Comparison of ENCODE assay signal across 10 mouse cellular contexts in the genomic region with DNA sequence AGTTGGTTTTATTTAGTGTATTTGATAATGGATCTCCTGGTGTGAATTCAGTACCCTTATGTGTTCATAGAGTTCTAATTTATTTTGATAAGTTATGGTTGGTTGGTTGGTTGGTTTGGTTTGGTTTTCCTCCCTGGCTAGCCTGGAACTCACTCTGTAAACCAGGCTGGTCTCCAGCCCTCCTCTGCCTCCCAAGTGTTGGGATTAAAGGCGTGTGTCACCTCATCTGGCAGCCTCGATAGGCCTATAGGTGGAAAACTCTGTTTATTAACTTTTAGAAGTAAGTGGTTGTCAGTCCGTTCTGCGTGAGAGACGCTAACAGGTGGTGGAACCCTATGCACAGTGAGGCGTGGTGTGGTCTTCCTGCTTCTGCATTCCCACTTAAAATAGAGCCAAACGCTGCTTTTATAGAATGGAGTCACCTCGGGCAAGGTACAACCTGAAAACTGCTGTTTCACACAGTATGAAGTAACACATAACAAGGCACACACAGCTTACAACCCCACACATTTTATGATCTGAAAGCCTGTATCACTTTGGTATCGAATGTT. TPM values are rescaled to one million over a fixed set of nuclear protein-coding genes. Genes with fewer than 3 reads are reported as not detected.
A peak's percentile ranks its signal among the peaks of the same experiment; 100 is the strongest.
DNase-seq lines count a peak whose midpoint lies in the region; ATAC-seq and TF ChIP-seq lines count a peak whose summit lies in the region.
"Had no signal": no experiment of that assay in that cellular context is flagged by ENCODE, and none has a peak within 500 bp of the region (broad histone marks: within the 10 kb centered on the region; RNA-seq: fewer than 3 reads in every experiment).

No protein-coding gene starts in this region.

- ATAC-seq in forebrain, postnatal 0 days = no peak
- ATAC-seq in forebrain, embryonic 14.5 days = no peak
- ATAC-seq in megakaryocyte, adult 5-6 weeks (ENCODE audit: poor library complexity, severe bottlenecking) = no peak

- peak overlapping the region; percentile 72 for H3K4me2 ChIP-seq in forebrain, postnatal 0 days (ENCODE audit: low read depth)
- no peak overlapping the region; the same call in 1 of the 2 replicates for H3K4me2 ChIP-seq in forebrain, embryonic 14.5 days (ENCODE audit: low read length)

- H3K36me3 ChIP-seq in forebrain, postnatal 0 days (ENCODE audit: insufficient read depth) = no peaks in the 10 kb centered on the region
- no peaks in the 10 kb centered on the region for H3K36me3 ChIP-seq in forebrain, embryonic 14.5 days (ENCODE audit: control insufficient read depth, insufficient read depth, low read length)
- peaks cover 3% of the 10 kb centered on the region for H3K36me3 ChIP-seq in megakaryocyte, embryonic 14.5 days (replicated peaks; ENCODE audit: low read length)
- H3K36me3 ChIP-seq in limb, embryonic 10.5 days = no peaks in the 10 kb centered on the region
- H3K36me3 ChIP-seq in small intestine, adult 2 months (ENCODE audit: control insufficient read depth, insufficient read depth, low read length) = no peaks in the 10 kb centered on the region

- no peak for TF ChIP-seq POLR2A in small intestine, adult 2 months (IDR thresholded peaks at IDR 0.05; ENCODE audit: low read depth, low read length)

- H3K4me3 ChIP-seq in forebrain, postnatal 0 days (ENCODE audit: low read depth, low read length) = no peak overlapping the region
- H3K4me3 ChIP-seq in forebrain, embryonic 14.5 days (ENCODE audit: low read depth, low read length) = no peak overlapping the region
- H3K4me3 ChIP-seq in megakaryocyte, embryonic 14.5 days (replicated peaks) = peak overlapping the region; percentile 34
- peak overlapping the region; percentile 97; the same call in 1 of the 2 replicates for H3K4me3 ChIP-seq in limb, embryonic 10.5 days
- no peak overlapping the region for H3K4me3 ChIP-seq in small intestine, adult 2 months (ENCODE audit: low read depth, low read length)

- DNase-seq in forebrain, postnatal 0 days = no peak
- DNase-seq in forebrain, embryonic 14.5 days (ENCODE audit: low spot score) = no peak
- DNase-seq in limb, embryonic 10.5 days (ENCODE audit: low spot score) = no peak
- no peak for DNase-seq in frontal cortex, adult 2 months (ENCODE audit: extremely low spot score in 1 of 2, low spot score in 1 of 2)
- DNase-seq in lung, postnatal 4 days = no peak
- DNase-seq: layer of hippocampus, adult 9-11 months had no signal

- H3K9me3 ChIP-seq in forebrain, postnatal 0 days (ENCODE audit: low read length) = no peaks in the 10 kb centered on the region
- no peaks in the 10 kb centered on the region for H3K9me3 ChIP-seq in forebrain, embryonic 14.5 days (replicated peaks; ENCODE audit: control insufficient read depth, low read length)
- no peaks in the 10 kb centered on the region for H3K9me3 ChIP-seq in megakaryocyte, embryonic 14.5 days
- H3K9me3 ChIP-seq in limb, embryonic 10.5 days (replicated peaks) = no peaks in the 10 kb centered on the region

- no peak overlapping the region for H3K9ac ChIP-seq in forebrain, postnatal 0 days
- no peak overlapping the region for H3K9ac ChIP-seq in forebrain, embryonic 14.5 days (ENCODE audit: low read length)

- no peak for TF ChIP-seq CTCF in forebrain, postnatal 0 days (IDR thresholded peaks at IDR 0.05; ENCODE audit: low read depth)
- no peak for TF ChIP-seq CTCF in small intestine, adult 2 months (IDR thresholded peaks at IDR 0.05; ENCODE audit: extremely low read depth, insufficient read length, insufficient replicate concordance, low read depth, low read length)

- 93% methylated on average over 9 of the region's 9 CpGs for WGBS in forebrain, postnatal 0 days
- 94% methylated on average over 9 of the region's 9 CpGs for WGBS in forebrain, embryonic 14.5 days
- WGBS in limb, embryonic 10.5 days = 96% methylated on average over 9 of the region's 9 CpGs
- 59% methylated on average over 9 of the region's 9 CpGs for WGBS in small intestine, adult 2 months

- H3K4me1 ChIP-seq in forebrain, postnatal 0 days (ENCODE audit: insufficient read depth) = peaks cover 13% of the 10 kb centered on the region
- peaks cover 12% of the 10 kb centered on the region for H3K4me1 ChIP-seq in forebrain, embryonic 14.5 days (ENCODE audit: control insufficient read depth, insufficient read depth, low read length)
- H3K4me1 ChIP-seq in megakaryocyte, embryonic 14.5 days = peaks cover 61% of the 10 kb centered on the region
- H3K4me1 ChIP-seq in limb, embryonic 10.5 days = peaks cover 17% of the 10 kb centered on the region
- H3K4me1 ChIP-seq in small intestine, adult 2 months (ENCODE audit: control insufficient read depth, insufficient read depth, insufficient read length, low read length) = peaks cover 13% of the 10 kb centered on the region; the same call in 1 of the 2 replicates

- no peak overlapping the region for H3K27ac ChIP-seq in forebrain, postnatal 0 days (ENCODE audit: low read depth, low read length)
- H3K27ac ChIP-seq in forebrain, embryonic 14.5 days (ENCODE audit: low read depth, low read length) = no peak overlapping the region
- no peak overlapping the region for H3K27ac ChIP-seq in limb, embryonic 10.5 days
- peak overlapping the region; percentile 79 for H3K27ac ChIP-seq in small intestine, adult 2 months (ENCODE audit: insufficient read depth, low read depth, low read length)

- no peaks in the 10 kb centered on the region for H3K27me3 ChIP-seq in forebrain, postnatal 0 days (ENCODE audit: insufficient read depth, low read length)
- no peaks in the 10 kb centered on the region for H3K27me3 ChIP-seq in forebrain, embryonic 14.5 days (replicated peaks; ENCODE audit: control insufficient read depth, insufficient read depth, low read length)
- H3K27me3 ChIP-seq in megakaryocyte, embryonic 14.5 days (replicated peaks) = no peaks in the 10 kb centered on the region
- H3K27me3 ChIP-seq in limb, embryonic 10.5 days (ENCODE audit: low read depth, poor library complexity, severe bottlenecking) = no peaks in the 10 kb centered on the region
- no peaks in the 10 kb centered on the region for H3K27me3 ChIP-seq in small intestine, adult 2 months (ENCODE audit: control insufficient read depth, insufficient read depth, low read length)

RNA-seq across cellular contexts. Expression of a gene that starts 1.6 kb away (rescaled TPM):
- total RNA-seq in forebrain, postnatal 0 days (2014; rRNA removed) = 121 and 128 TPM in 2 replicates
- polyA plus RNA-seq in forebrain, postnatal 0 days (2015; fragmentation: Nextera tagmentation; extraction: Ambion mirVana) = 153 and 174 TPM in 2 replicates
- 116 and 123 TPM in 2 replicates for polyA plus RNA-seq in forebrain, embryonic 14.5 days (2014; fragmentation: Nextera tagmentation; extraction: Ambion mirVana)
- 20.3 and 30.8 TPM in 2 replicates for polyA plus RNA-seq in megakaryocyte, embryonic 14.5 days (2012; ENCODE audit: insufficient read depth, low replicate concordance)
- total RNA-seq in megakaryocyte, adult 5-6 weeks (2015) = 65.8 and 70.1 TPM in 2 replicates
- 81.0 and 89.2 TPM in 2 replicates for total RNA-seq in megakaryocyte, adult 5-6 weeks (2017)
- 47.9 and 52.9 TPM in 2 replicates for polyA plus RNA-seq in limb, embryonic 10.5 days (2016; fragmentation: Nextera tagmentation; extraction: Ambion mirVana)
- 22.9 and 48.7 TPM in 2 replicates for polyA plus RNA-seq in small intestine, adult 2 months (2012; rRNA removed)
- polyA plus RNA-seq in frontal cortex, adult 2 months (2012; rRNA removed) = 79.2 and 84.2 TPM in 2 replicates

RNA-seq across cellular contexts. Expression of a gene that starts 6.2 kb away (rescaled TPM):
- total RNA-seq in forebrain, postnatal 0 days (2014; rRNA removed) = 67.8 and 79.7 TPM in 2 replicates
- polyA plus RNA-seq in forebrain, postnatal 0 days (2015; fragmentation: Nextera tagmentation; extraction: Ambion mirVana) = 103 and 106 TPM in 2 replicates
- polyA plus RNA-seq in forebrain, embryonic 14.5 days (2014; fragmentation: Nextera tagmentation; extraction: Ambion mirVana) = 123 and 131 TPM in 2 replicates
- polyA plus RNA-seq in megakaryocyte, embryonic 14.5 days (2012; ENCODE audit: insufficient read depth, low replicate concordance) = 21.6 and 33.2 TPM in 2 replicates
- 37.5 and 39.4 TPM in 2 replicates for total RNA-seq in megakaryocyte, adult 5-6 weeks (2015)
- total RNA-seq in megakaryocyte, adult 5-6 weeks (2017) = 53.6 and 57.3 TPM in 2 replicates
- polyA plus RNA-seq in limb, embryonic 10.5 days (2016; fragmentation: Nextera tagmentation; extraction: Ambion mirVana) = 239 and 250 TPM in 2 replicates
- polyA plus RNA-seq in small intestine, adult 2 months (2012; rRNA removed) = 16.3 and 26.0 TPM in 2 replicates
- polyA plus RNA-seq in frontal cortex, adult 2 months (2012; rRNA removed) = 21.7 and 23.7 TPM in 2 replicates

RNA-seq across cellular contexts. Expression of a gene that starts 32.3 kb away (rescaled TPM):
- 46.2 and 60.0 TPM in 2 replicates for total RNA-seq in forebrain, postnatal 0 days (2014; rRNA removed)
- polyA plus RNA-seq in forebrain, postnatal 0 days (2015; fragmentation: Nextera tagmentation; extraction: Ambion mirVana) = 48.6 and 61.6 TPM in 2 replicates
- polyA plus RNA-seq in forebrain, embryonic 14.5 days (2014; fragmentation: Nextera tagmentation; extraction: Ambion mirVana) = 17.2 and 17.4 TPM in 2 replicates
- polyA plus RNA-seq in megakaryocyte, embryonic 14.5 days (2012; ENCODE audit: insufficient read depth, low replicate concordance) = 13.0 and 15.2 TPM in 2 replicates
- total RNA-seq in megakaryocyte, adult 5-6 weeks (2015) = 0.25 TPM in 1 of 2 replicates, not detected in the other
- not detected in 2 replicates for total RNA-seq in megakaryocyte, adult 5-6 weeks (2017)
- polyA plus RNA-seq in limb, embryonic 10.5 days (2016; fragmentation: Nextera tagmentation; extraction: Ambion mirVana) = 2.0 and 3.2 TPM in 2 replicates
- polyA plus RNA-seq in small intestine, adult 2 months (2012; rRNA removed) = 0.71 and 2.3 TPM in 2 replicates
- polyA plus RNA-seq in frontal cortex, adult 2 months (2012; rRNA removed) = 117 TPM in 2 replicates
- total RNA-seq: gastrocnemius, adult 8-10 months had no signal

RNA-seq across cellular contexts. Expression of a gene that starts 47.3 kb away (rescaled TPM):
- total RNA-seq in forebrain, postnatal 0 days (2014; rRNA removed) = 3.5 and 5.7 TPM in 2 replicates
- 1.7 and 2.0 TPM in 2 replicates for polyA plus RNA-seq in forebrain, postnatal 0 days (2015; fragmentation: Nextera tagmentation; extraction: Ambion mirVana)
- polyA plus RNA-seq in forebrain, embryonic 14.5 days (2014; fragmentation: Nextera tagmentation; extraction: Ambion mirVana) = 1.2 TPM in 2 replicates
- 1.6 and 4.7 TPM in 2 replicates for polyA plus RNA-seq in megakaryocyte, embryonic 14.5 days (2012; ENCODE audit: insufficient read depth, low replicate concordance)
- total RNA-seq in megakaryocyte, adult 5-6 weeks (2015) = 32.6 and 44.2 TPM in 2 replicates
- total RNA-seq in megakaryocyte, adult 5-6 weeks (2017) = 59.2 and 64.7 TPM in 2 replicates
- polyA plus RNA-seq in limb, embryonic 10.5 days (2016; fragmentation: Nextera tagmentation; extraction: Ambion mirVana) = 0.34 and 0.35 TPM in 2 replicates
- 1.6 and 4.7 TPM in 2 replicates for polyA plus RNA-seq in small intestine, adult 2 months (2012; rRNA removed)
- 0.97 and 1.1 TPM in 2 replicates for polyA plus RNA-seq in frontal cortex, adult 2 months (2012; rRNA removed)

Comparison
In these comparisons a context has a peak if more than half of its experiments do, and no peak if none do; other contexts are left out.
1. H3K4me3 ChIP-seq: peak in megakaryocyte, embryonic 14.5 days (single experiment) and limb, embryonic 10.5 days (single experiment); none in forebrain, postnatal 0 days (single experiment), forebrain, embryonic 14.5 days (single experiment) and small intestine, adult 2 months (single experiment).